Mouse (Mus musculus): ENCODE results near the gene Tspan31.

GRCm38 (mm10) chr10:127041274-127041766 is 28.7 kb downstream of the Tspan31 start, which contains the start of the genes Mettl1 and Eef1akmt3:
- TF ChIP-seq CTCF (IDR thresholded peaks at IDR 0.05; ENCODE audit: low read depth) (no peak), EP300 (IDR thresholded peaks at IDR 0.05; ENCODE audit: low read depth) (no peak)

Measured in liver, postnatal 0 days (tissue).